Mouse (Mus musculus) heart, postnatal 0 days (tissue): ENCODE measurements at regions not wholly inside any gene's neighbourhood (a gene's known extent, or its start where the extent isn't known, plus 50 kb on each side); places are given as distances from the start of the nearest gene placed in this dataset.

Experiments used
- ATAC-seq: fragments of 200-750 bp; cut with Nextera tagmentation; 2 replicates; pipeline ENCODE4 v1.8.0; 2017; ENCODE audit warnings: low read depth, moderate number of reproducible peaks, moderate library complexity; ENCODE audit not compliant: insufficient read depth
- DNase-seq: peaks from one replicate; pipeline ENCODE4 v3.0.0-alpha.2; 2016; ENCODE audit warnings: low spot score
- H3K27ac ChIP-seq: fragments of 300-500 bp; sonication (generic); 2 replicates; pipeline ENCODE4 v1.5.1; 2014; ENCODE audit warnings: low read depth, mild to moderate bottlenecking
- H3K27me3 ChIP-seq: fragments of 300-500 bp; sonication (generic); 2 replicates; pipeline ENCODE4 v1.6.1; 2014; ENCODE audit warnings: low read length, mixed read lengths; ENCODE audit not compliant: control insufficient read depth, insufficient read depth
- H3K36me3 ChIP-seq: fragments of 300-500 bp; sonication (generic); replicated peaks from 2 replicates; pipeline ENCODE4 v1.6.1; 2014; ENCODE audit warnings: low read length, mixed read lengths; ENCODE audit not compliant: control insufficient read depth, insufficient read depth
- H3K4me1 ChIP-seq: fragments of 300-500 bp; sonication (generic); 2 replicates; pipeline ENCODE4 v1.6.1; 2014; ENCODE audit warnings: antibody characterized with exemption; ENCODE audit not compliant: control insufficient read depth, insufficient read depth
- H3K4me2 ChIP-seq: fragments of 300-500 bp; sonication (generic); 2 replicates; pipeline ENCODE4 v1.6.1; 2014; ENCODE audit warnings: low read depth, mild to moderate bottlenecking, low read length, moderate library complexity
- H3K4me3 ChIP-seq: fragments of 300-500 bp; sonication (generic); 2 replicates; pipeline ENCODE4 v1.5.1; 2014; ENCODE audit warnings: low read depth, low read length
- H3K9ac ChIP-seq: fragments of 300-500 bp; sonication (generic); replicated peaks from 2 replicates; pipeline ENCODE4 v1.6.1; 2014; ENCODE audit warnings: low read depth, low read length, mixed read lengths
- H3K9me3 ChIP-seq: fragments of 300-500 bp; sonication (generic); replicated peaks from 2 replicates; pipeline ENCODE4 v1.6.1; 2016; ENCODE audit warnings: low read length; ENCODE audit not compliant: control insufficient read depth
- CTCF ChIP-seq: IDR thresholded peaks from 2 replicates; pipeline ENCODE4 v1.5.1; 2016; ENCODE audit warnings: antibody characterized with exemption, control low read depth, low read depth
- EP300 ChIP-seq: IDR thresholded peaks from 2 replicates; pipeline ENCODE4 v1.6.1; 2016; ENCODE audit warnings: antibody characterized with exemption, low read depth
- WGBS: fragments of 180-500 bp; shearing (Covaris S2); extraction: QIAGEN DNeasy Blood & Tissue Kit; methylation state at CpG from one replicate; pipeline ENCODE4 v1.1.7; 2014; 5-methylcytosine and 5-hydroxymethylcytosine counted together

- Histone ChIP-seq H3K4me2 (peak overlapping the region; percentile 43), H3K9me3 (no peaks in the 10 kb centered on the region), H3K4me1 (peaks cover 10% of the 10 kb centered on the region; the same call in 1 of the 2 replicates), H3K36me3 (peaks cover 13% of the 10 kb centered on the region; the same call in 1 of the 2 replicates), H3K9ac (no peak overlapping the region), H3K27ac (0 out of 2 replicates have a peak overlapping the region, but pooled peaks have one; percentile 17), H3K27me3 (no peaks in the 10 kb centered on the region), H3K4me3 (no peak overlapping the region)
- no peak for TF ChIP-seq CTCF
- no peak for TF ChIP-seq EP300
- 66% methylated on average over 5 of the region's 5 CpGs for WGBS
- DNase-seq (no peak), ATAC-seq (no peak)
Observed at GRCm38 (mm10) chr6:31088973-31089368, 130.1 kb upstream of the Klf14 start.

DNA sequence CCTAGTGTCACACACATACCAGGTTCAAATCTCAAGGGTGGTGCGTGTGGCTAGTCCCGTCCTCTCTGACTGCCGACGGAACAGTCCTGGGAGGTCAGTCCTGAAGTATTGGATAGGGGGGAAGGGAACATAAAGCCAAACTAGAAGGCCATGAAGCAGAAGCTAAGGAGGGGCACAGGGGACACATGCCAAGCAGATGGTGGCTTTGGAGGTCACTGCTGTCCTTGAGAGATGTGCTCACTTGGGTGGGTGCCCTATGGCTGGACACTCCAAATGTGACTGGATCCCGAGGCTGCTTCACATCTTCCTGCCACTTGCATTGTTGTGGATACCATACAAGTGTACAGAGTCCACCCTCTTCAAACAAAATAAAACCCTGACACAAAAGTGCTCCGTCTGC is 131.4 kb upstream of the Klf14 start:
- 83% methylated on average over 6 of the region's 6 CpGs for WGBS

DNA sequence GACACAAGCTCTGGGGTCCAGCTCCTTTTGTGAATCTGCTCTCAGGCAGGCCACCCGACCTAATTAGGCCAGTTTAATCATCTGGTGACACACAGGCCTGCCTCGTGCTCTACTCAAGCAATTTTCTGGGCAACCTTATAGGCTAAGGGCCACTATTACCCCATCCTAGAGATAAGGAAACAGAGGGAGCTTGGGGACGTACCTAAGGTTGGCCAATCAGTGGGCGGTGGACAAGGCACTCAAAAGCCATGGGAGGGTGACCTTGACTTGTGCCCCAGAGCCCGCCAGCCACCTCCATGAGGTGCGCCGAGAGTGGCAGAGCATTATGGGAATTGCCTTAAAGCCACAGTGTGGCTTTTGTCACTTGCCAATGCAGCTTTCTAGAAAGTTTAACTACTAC is 131.9 kb upstream of the Klf14 start:
- Histone ChIP-seq H3K4me3 (no peak overlapping the region), H3K27me3 (no peaks in the 10 kb centered on the region), H3K27ac (no peak overlapping the region), H3K4me2 (no peak overlapping the region), H3K9me3 (no peaks in the 10 kb centered on the region), H3K9ac (no peak overlapping the region), H3K4me1 (peaks cover 10% of the 10 kb centered on the region; the same call in 1 of the 2 replicates), H3K36me3 (peaks cover 13% of the 10 kb centered on the region; the same call in 1 of the 2 replicates)
- DNase-seq (no peak), ATAC-seq (no peak)
- 80% methylated on average over 7 of the region's 7 CpGs for WGBS
- TF ChIP-seq CTCF (no peak), EP300 (no peak)

More for the DNA sequence above, 131.4 kb upstream of the Klf14 start:
- no peak for ATAC-seq
- Histone ChIP-seq H3K4me1 (peaks cover 10% of the 10 kb centered on the region; the same call in 1 of the 2 replicates), H3K27me3 (no peaks in the 10 kb centered on the region), H3K4me2 (no peak overlapping the region), H3K4me3 (no peak overlapping the region), H3K9me3 (no peaks in the 10 kb centered on the region), H3K27ac (no peak overlapping the region), H3K36me3 (peaks cover 13% of the 10 kb centered on the region; the same call in 1 of the 2 replicates), H3K9ac (no peak overlapping the region)
- TF ChIP-seq CTCF: no peak
- DNase-seq: no peak

- Histone ChIP-seq H3K4me3 (no peak overlapping the region), H3K4me2 (no peak overlapping the region), H3K9me3 (no peaks in the 10 kb centered on the region), H3K4me1 (peaks cover 23% of the 10 kb centered on the region), H3K36me3 (no peaks in the 10 kb centered on the region; the same call in 1 of the 2 replicates), H3K27ac (no peak overlapping the region), H3K27me3 (no peaks in the 10 kb centered on the region), H3K9ac (no peak overlapping the region)
- TF ChIP-seq CTCF (no peak), EP300 (no peak)
- DNase-seq (no peak), ATAC-seq (no peak)
- WGBS: 82% methylated on average over 6 of the region's 6 CpGs
Observed at GRCm38 (mm10) chr6:31092324-31092723, 133.4 kb upstream of the Klf14 start.

GRCm38 (mm10) chr6:31092760-31093159 is 133.9 kb upstream of the Klf14 start:
- peaks cover 25% of the 10 kb centered on the region for H3K4me1 ChIP-seq
- H3K36me3 ChIP-seq: no peaks in the 10 kb centered on the region; the same call in 1 of the 2 replicates
- H3K4me2 ChIP-seq: no peak overlapping the region
- H3K4me3 ChIP-seq: no peak overlapping the region
- no peak for DNase-seq
- no peaks in the 10 kb centered on the region for H3K27me3 ChIP-seq
- no peak for ATAC-seq
- 83% methylated on average over 5 of the region's 5 CpGs for WGBS
- no peaks in the 10 kb centered on the region for H3K9me3 ChIP-seq
- no peak overlapping the region for H3K9ac ChIP-seq
- TF ChIP-seq CTCF: no peak
- no peak for TF ChIP-seq EP300
- no peak overlapping the region for H3K27ac ChIP-seq
